Comparison of ENCODE assay signal across 22 mouse cellular contexts in the genomic region with DNA sequence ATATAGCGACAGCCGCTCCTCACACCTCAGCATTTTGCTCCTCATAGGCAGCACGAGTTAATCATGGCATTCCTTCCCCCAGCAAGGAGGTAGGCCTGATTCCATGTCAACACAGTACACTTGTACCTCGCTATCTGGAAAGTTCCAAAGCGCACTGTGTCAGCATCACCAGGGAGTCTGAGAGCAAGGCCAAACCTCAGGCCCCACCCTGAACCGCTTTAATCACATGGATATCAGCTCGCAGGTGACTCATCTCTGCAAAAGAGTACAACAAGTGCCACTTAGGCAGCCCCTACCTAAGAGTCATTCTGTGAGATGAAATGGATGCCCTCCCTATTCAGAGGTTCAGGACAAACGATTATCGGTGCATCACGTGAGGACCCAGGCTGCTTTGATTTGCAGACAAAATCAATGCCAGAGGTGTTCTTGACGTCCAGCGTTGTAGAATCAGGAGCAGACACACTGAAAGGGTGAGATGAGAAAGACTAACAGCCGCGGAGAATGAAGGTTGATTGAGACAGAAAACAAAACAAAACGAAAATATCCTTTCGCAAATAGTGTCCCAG. TPM values are rescaled to one million over a fixed set of nuclear protein-coding genes. Genes with fewer than 3 reads are reported as not detected.
A peak's percentile ranks its signal among the peaks of the same experiment; 100 is the strongest.
DNase-seq lines count a peak whose midpoint lies in the region; ATAC-seq and TF ChIP-seq lines count a peak whose summit lies in the region.
"Had no signal": no experiment of that assay in that cellular context is flagged by ENCODE, and none has a peak within 500 bp of the region (broad histone marks: within the 10 kb centered on the region; RNA-seq: fewer than 3 reads in every experiment).

No protein-coding gene starts in this region.

- no peak overlapping the region for H3K27ac ChIP-seq in intestine, embryonic 14.5 days (ENCODE audit: low read depth)
- no peak overlapping the region for H3K27ac ChIP-seq in stomach, postnatal 0 days (replicated peaks)
- H3K27ac ChIP-seq: embryonic facial prominence, embryonic 15.5 days; forebrain, embryonic 10.5 days; hindbrain, embryonic 14.5 days; limb, embryonic 15.5 days; midbrain, embryonic 15.5 days had no signal

- H3K9me3 ChIP-seq in intestine, embryonic 14.5 days (ENCODE audit: control insufficient read depth, low read length) = no peaks in the 10 kb centered on the region
- H3K9me3 ChIP-seq in stomach, postnatal 0 days (ENCODE audit: control insufficient read depth, low read length) = no peaks in the 10 kb centered on the region
- H3K9me3 ChIP-seq: embryonic facial prominence, embryonic 15.5 days; forebrain, embryonic 10.5 days; limb, embryonic 15.5 days; megakaryocyte, embryonic 14.5 days; midbrain, embryonic 15.5 days had no signal

- WGBS in intestine, embryonic 14.5 days = 85% methylated on average over 16 of the region's 16 CpGs
- WGBS in stomach, postnatal 0 days = 77% methylated on average over 16 of the region's 16 CpGs

- TF ChIP-seq CTCF in stomach, postnatal 0 days (IDR thresholded peaks at IDR 0.05; ENCODE audit: low read depth) = no peak

- intact Hi-C loops in left cerebral cortex, postnatal 14 days (cut with DNase I) = no loop called here

- H3K4me1 ChIP-seq in intestine, embryonic 14.5 days (replicated peaks; ENCODE audit: control insufficient read depth, insufficient read depth, low read length) = no peaks in the 10 kb centered on the region
- no peaks in the 10 kb centered on the region for H3K4me1 ChIP-seq in stomach, postnatal 0 days (replicated peaks; ENCODE audit: control insufficient read depth, insufficient read depth)
- H3K4me1 ChIP-seq: embryonic facial prominence, embryonic 15.5 days; forebrain, embryonic 10.5 days; limb, embryonic 15.5 days; midbrain, embryonic 15.5 days had no signal

- no peaks in the 10 kb centered on the region for H3K36me3 ChIP-seq in intestine, embryonic 14.5 days (ENCODE audit: control insufficient read depth, insufficient read depth, low read length)
- H3K36me3 ChIP-seq in stomach, postnatal 0 days (ENCODE audit: control insufficient read depth, insufficient read depth, low read length) = no peaks in the 10 kb centered on the region
- H3K36me3 ChIP-seq: embryonic facial prominence, embryonic 15.5 days; forebrain, embryonic 10.5 days; limb, embryonic 15.5 days; midbrain, embryonic 15.5 days had no signal

- 0 out of 2 replicates have a peak, but pooled peaks have one; percentile 29 for ATAC-seq in intestine, embryonic 14.5 days (replicated peaks; ENCODE audit: low FRiP score, low TSS enrichment, low read depth)
- ATAC-seq in stomach, postnatal 0 days (ENCODE audit: low FRiP score, low TSS enrichment) = peak; percentile 91
- ATAC-seq: midbrain, embryonic 15.5 days; Patski had no signal

- H3K9ac ChIP-seq in intestine, embryonic 14.5 days (ENCODE audit: low read length) = no peak overlapping the region
- H3K9ac ChIP-seq in stomach, postnatal 0 days (ENCODE audit: low read length) = no peak overlapping the region
- H3K9ac ChIP-seq: embryonic facial prominence, embryonic 15.5 days; hindbrain, embryonic 14.5 days; limb, embryonic 15.5 days; midbrain, embryonic 15.5 days had no signal

- H3K4me3 ChIP-seq in intestine, embryonic 14.5 days (ENCODE audit: low read depth, low read length) = no peak overlapping the region
- H3K4me3 ChIP-seq in stomach, postnatal 0 days (ENCODE audit: low read depth, low read length) = no peak overlapping the region
- H3K4me3 ChIP-seq: embryonic facial prominence, embryonic 15.5 days; forebrain, embryonic 10.5 days; limb, embryonic 15.5 days; megakaryocyte, embryonic 14.5 days; midbrain, embryonic 15.5 days had no signal

- no peaks in the 10 kb centered on the region for H3K27me3 ChIP-seq in intestine, embryonic 14.5 days (replicated peaks; ENCODE audit: control insufficient read depth, insufficient read depth, low read length)
- H3K27me3 ChIP-seq in stomach, postnatal 0 days (ENCODE audit: control insufficient read depth, insufficient read depth, low read length) = no peaks in the 10 kb centered on the region
- H3K27me3 ChIP-seq: embryonic facial prominence, embryonic 15.5 days; limb, embryonic 15.5 days; midbrain, embryonic 15.5 days; Patski had no signal

- no peak for TF ChIP-seq EP300 in stomach, postnatal 0 days (optimal IDR thresholded peaks at IDR 0.05)

- DNase-seq in ES-CJ7 (ENCODE audit: low read depth, low spot score) (peak; percentile 80), ZHBTc4 (ENCODE audit: low read depth, low spot score) (peak; percentile 90)
- no peak for DNase-seq in intestine, embryonic 14.5 days (ENCODE audit: low spot score)
- DNase-seq in stomach, postnatal 0 days (ENCODE audit: low spot score) = peak; percentile 46
- no peak for DNase-seq in right cerebral cortex, postnatal 4 days
- no peak for DNase-seq in cerebellum, postnatal 36 days
- no peak for DNase-seq in left cerebral cortex, postnatal 14 days (ENCODE audit: low spot score in 2 of 2)
- DNase-seq: cerebellum, adult 9-11 months; embryo, embryonic 11 days; gastrocnemius, postnatal 14 days; heart, postnatal 14 days; kidney, adult 18-20 months; kidney, postnatal 25 days; lung, postnatal 10 days; thymus, adult 18-20 months had no signal

- no peak overlapping the region for H3K4me2 ChIP-seq in intestine, embryonic 14.5 days (ENCODE audit: low read length)
- no peak overlapping the region for H3K4me2 ChIP-seq in stomach, postnatal 0 days (replicated peaks; ENCODE audit: low read depth)
- H3K4me2 ChIP-seq: embryonic facial prominence, embryonic 15.5 days; hindbrain, embryonic 14.5 days; limb, embryonic 15.5 days; midbrain, embryonic 15.5 days had no signal

RNA-seq across cellular contexts. Expression of a gene that starts 41.2 kb away (rescaled TPM):
- polyA plus RNA-seq in intestine, embryonic 14.5 days (2014; fragmentation: Nextera tagmentation; extraction: Ambion mirVana) = 36.0 and 36.4 TPM in 2 replicates
- 28.6 and 29.4 TPM in 2 replicates for polyA plus RNA-seq in stomach, postnatal 0 days (2015; fragmentation: Nextera tagmentation; extraction: Ambion mirVana)
- 10 to 100 TPM; 28.0 to 30.2 TPM for total RNA-seq in left cerebral cortex, postnatal 14 days (2021)

RNA-seq across cellular contexts. Expression of a gene that starts 46.7 kb away (rescaled TPM):
- polyA plus RNA-seq in intestine, embryonic 14.5 days (2014; fragmentation: Nextera tagmentation; extraction: Ambion mirVana) = 296 and 298 TPM in 2 replicates
- polyA plus RNA-seq in stomach, postnatal 0 days (2015; fragmentation: Nextera tagmentation; extraction: Ambion mirVana) = 108 and 110 TPM in 2 replicates
- 10 to 100 TPM; 52.1 to 54.7 TPM for total RNA-seq in left cerebral cortex, postnatal 14 days (2021)

RNA-seq across cellular contexts. Expression of a gene that starts 56.5 kb away (rescaled TPM):
- 21.3 and 22.5 TPM in 2 replicates for polyA plus RNA-seq in intestine, embryonic 14.5 days (2014; fragmentation: Nextera tagmentation; extraction: Ambion mirVana)
- polyA plus RNA-seq in stomach, postnatal 0 days (2015; fragmentation: Nextera tagmentation; extraction: Ambion mirVana) = 12.6 and 13.1 TPM in 2 replicates
- 100 to 1,000 TPM; 192 to 212 TPM for total RNA-seq in left cerebral cortex, postnatal 14 days (2021)

Comparison
In these comparisons a context has a peak if more than half of its experiments do, and no peak if none do; other contexts are left out.
1. DNase-seq: peak in ES-CJ7 (single experiment), ZHBTc4 (single experiment) and stomach, postnatal 0 days (single experiment); none in intestine, embryonic 14.5 days (single experiment), right cerebral cortex, postnatal 4 days (single experiment), cerebellum, postnatal 36 days (0 of 2) and left cerebral cortex, postnatal 14 days (0 of 2).